Mouse (Mus musculus) urinary bladder, postnatal 25 days (tissue): ENCODE measurements around the gene Il2.
A peak's percentile ranks its signal among the peaks of the same experiment; 100 is the strongest.

Source experiments
- DNase-seq: peaks from one replicate; pipeline ENCODE4 v3.0.0; 2022; ENCODE audit warnings: low spot score

The Il2 gene

DNA sequence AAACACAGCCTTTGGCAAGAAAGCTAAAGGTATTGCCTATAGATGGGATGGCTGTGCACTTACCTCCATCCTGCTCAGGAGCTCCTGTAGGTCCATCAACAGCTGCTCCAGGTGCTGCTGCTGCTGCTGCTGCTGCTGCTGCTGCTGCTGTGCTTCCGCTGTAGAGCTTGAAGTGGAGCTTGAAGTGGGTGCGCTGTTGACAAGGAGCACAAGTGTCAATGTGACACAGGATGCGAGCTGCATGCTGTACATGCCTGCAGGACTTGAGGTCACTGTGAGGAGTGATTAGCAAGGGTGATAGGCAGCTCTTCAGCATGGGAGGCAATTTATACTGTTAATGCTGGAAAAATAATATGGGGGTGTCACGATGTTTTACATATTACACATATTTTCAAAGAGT, at the start of gene Il2:
TSS of gene Il2 (minus strand) at position 305 of the 400 bp plus-strand sequence.
- DNase-seq, result no peak

GRCm38 (mm10) chr3:37174711-37175572, 49.2 kb upstream of the Il2 start:
- no peak for DNase-seq

- no peak for DNase-seq
Measured at GRCm38 (mm10) chr3:37173285-37173684, 47.5 kb upstream of the Il2 start.

- no peak for DNase-seq
Measured at GRCm38 (mm10) chr3:37169283-37169682, 43.5 kb upstream of the Il2 start.

GRCm38 (mm10) chr3:37161096-37161495, 35.3 kb upstream of the Il2 start:
- no peak for DNase-seq

DNA sequence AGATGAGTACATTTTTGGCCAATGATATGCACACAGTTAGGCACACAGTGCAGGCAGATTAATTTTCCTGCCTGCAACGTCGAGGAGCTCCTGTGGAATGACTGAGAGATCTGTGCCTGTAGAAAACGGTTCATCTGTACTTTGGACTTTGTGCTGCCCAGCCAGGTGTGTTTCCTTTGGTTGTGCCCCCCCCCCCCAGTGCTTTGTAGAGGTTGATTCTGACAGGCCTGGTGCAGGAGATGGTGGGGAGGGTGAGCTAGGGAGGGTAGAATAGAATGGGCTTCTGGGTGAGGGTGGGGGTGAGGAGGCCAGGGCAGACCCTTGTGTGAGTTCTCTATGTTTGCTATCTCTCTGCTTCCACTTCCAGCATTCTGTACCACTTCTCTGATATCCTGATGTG, 32.5 kb upstream of the Il2 start:
- DNase-seq, result no peak

DNA sequence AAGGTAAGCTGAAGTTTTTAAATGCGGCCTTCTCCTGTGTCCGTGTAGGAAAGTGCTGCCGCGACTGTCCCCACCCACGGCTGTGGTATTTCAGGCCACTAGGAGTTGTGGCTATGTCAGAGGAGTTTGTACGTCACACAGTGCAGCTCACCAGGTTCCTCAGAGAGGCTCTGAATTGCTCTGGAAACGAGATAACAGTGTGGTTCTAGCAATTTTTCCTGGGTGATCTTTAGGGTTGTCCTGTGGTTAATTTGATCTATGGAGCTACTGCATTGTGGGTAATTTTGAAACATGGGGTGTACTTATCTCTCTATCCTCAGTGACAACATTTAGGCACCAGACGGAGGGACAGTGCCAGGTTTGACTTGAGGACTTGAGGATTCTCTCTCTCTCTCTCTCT, 31.3 kb upstream of the Il2 start:
- no peak for DNase-seq

GRCm38 (mm10) chr3:37154396-37154795, 28.6 kb upstream of the Il2 start:
- DNase-seq, result no peak

GRCm38 (mm10) chr3:37153004-37153403, 27.2 kb upstream of the Il2 start:
- DNase-seq, result no peak

GRCm38 (mm10) chr3:37152274-37152673, 26.5 kb upstream of the Il2 start:
- DNase-seq, result no peak

GRCm38 (mm10) chr3:37146810-37147209, 21.1 kb upstream of the Il2 start:
- no peak for DNase-seq

GRCm38 (mm10) chr3:37146406-37146805, 20.6 kb upstream of the Il2 start:
- DNase-seq, result no peak

DNA sequence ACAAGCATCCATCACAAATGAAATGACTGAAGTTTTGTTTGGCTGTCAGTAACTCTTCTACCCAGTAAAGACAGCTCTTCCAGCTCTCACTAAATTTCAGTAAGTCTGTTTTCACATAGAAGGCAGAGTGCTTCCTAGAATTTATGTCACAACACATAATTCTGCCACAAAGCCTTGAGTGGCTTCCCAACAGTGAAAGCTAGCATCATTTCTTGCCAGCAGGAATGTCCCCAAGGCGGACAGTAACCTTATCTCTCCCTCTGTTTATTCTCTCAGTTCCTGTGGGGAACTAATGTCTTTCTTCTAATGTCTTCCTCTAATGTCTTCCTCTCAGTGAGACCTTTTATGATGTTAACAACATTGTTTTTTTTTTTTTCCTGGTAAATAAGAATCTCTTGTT, 19.2 kb upstream of the Il2 start:
- DNase-seq, result no peak

GRCm38 (mm10) chr3:37141827-37142226, 16.1 kb upstream of the Il2 start:
- DNase-seq, result no peak

DNA sequence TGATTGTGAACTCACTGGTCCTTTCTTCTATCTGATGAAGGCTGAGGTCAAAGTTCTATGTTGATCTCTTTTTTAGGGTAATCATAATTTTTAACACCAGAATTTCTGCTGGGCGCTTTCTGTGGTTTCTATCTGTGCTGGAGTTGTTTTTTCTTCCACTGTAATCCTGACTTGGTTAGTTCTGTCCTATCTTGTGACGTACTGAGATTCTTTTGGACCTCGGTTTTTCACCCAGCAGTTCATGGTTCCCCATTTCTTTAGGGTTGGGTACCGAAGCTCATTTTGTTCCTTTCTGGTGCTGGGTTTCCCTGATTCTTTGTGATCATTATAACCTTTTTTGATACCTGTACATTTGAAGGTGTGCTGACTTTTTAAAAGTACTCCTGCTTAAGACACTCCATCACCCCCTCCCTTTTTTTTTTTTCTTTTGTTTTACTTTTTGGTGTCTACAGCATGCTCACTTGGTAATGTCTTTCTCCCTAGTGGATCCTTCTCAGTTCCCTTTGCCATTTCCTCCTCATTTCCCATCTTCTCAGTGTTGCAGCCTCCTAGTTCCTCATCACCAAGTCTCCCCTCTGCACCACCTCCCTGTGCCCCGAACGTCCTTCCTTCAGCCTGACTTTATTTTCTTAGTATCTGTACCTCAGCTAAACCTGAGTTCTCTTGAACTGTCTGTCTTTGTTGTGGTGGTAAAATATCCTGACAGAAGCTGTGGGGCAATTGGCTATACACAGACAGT, 14.6 kb upstream of the Il2 start:
- no peak for DNase-seq

GRCm38 (mm10) chr3:37139192-37139591, 13.4 kb upstream of the Il2 start:
- DNase-seq, result no peak

DNA sequence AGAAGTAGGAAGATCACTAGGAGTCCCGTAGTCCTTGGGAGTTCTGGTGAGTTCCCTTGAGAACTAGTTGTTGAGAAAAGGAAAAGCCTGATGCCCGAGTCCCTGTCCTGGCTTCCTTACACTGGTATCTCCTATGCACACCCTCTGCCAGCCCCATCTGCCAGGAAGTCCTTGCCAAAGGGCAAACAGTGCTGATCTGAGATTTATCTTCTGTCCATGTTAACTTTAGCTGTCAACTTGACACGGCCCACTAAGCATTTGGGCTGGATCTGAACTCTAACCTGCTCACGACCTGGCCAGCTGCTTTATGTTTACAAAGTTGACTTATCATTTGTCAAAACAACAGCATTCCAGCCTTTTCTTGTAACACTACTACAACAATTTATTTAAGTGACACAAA, 11.5 kb upstream of the Il2 start:
- no peak for DNase-seq

GRCm38 (mm10) chr3:37129063-37129462, 3.3 kb upstream of the Il2 start:
- DNase-seq, result no peak

GRCm38 (mm10) chr3:37128269-37128668, 2.5 kb upstream of the Il2 start:
- DNase-seq, result no peak

GRCm38 (mm10) chr3:37126162-37126561, 403 bp upstream of the Il2 start:
- DNase-seq, result no peak

DNA sequence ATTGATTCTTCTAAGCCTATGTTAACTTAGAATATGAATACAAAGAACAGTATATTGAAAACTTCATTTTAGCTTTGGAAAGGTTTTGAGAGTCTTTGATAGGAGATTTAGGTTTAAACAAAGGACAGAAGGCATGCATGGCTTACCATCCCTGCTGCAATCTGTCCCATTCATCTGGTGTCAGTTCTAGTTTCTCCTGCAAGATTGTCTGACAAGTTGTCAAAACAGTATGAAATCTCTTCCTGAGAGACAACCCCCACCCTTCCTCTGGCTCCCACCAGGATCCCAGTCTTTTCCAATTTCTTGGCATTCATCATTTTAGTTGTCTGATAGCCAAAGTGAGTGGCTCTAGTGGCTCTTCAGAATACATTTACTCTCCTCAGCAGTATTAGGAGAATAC, 35.0 kb downstream of the Il2 start:
- DNase-seq, result no peak

DNA sequence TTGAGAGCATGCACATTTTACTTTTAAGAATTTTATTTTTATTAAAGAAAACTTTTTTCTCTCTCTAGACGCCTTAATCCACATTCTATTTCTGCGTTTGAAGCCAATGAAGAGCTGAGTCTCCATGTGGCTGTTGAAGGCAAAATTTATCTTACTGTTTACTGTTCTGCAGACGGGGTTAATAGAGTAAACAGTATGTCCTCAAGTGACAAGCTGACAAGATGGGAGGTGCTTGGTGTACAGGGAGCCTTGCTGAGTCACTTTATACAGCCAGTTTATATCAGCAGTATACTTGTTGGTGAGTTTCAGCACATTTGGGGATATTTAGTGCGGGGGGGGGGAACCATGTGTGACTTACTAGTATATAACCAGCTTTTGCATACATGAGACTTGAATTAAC, 40.9 kb downstream of the Il2 start:
- DNase-seq, result no peak

GRCm38 (mm10) chr3:37073211-37073610, 52.5 kb downstream of the Il2 start:
- DNase-seq, result peak; percentile 35
